Mouse (Mus musculus) cortical plate, adult 2 months (tissue): ENCODE results near the gene Begain. TPM values are rescaled to one million over a fixed set of nuclear protein-coding genes. Genes with fewer than 3 reads are reported as not detected.

ENCODE experiments used
- H3K27ac ChIP-seq: fragments of 200-500 bp; 2 replicates; pipeline ENCODE4 v1.5.1; 2012; ENCODE audit warnings: low read length, control low read depth, inconsistent platforms; ENCODE audit not compliant: insufficient read depth
- H3K4me1 ChIP-seq: fragments of 200-500 bp; 2 replicates; pipeline ENCODE4 v1.6.1; 2011; ENCODE audit warnings: low read length; ENCODE audit not compliant: control insufficient read depth, insufficient read depth
- H3K4me3 ChIP-seq: fragments of 200-500 bp; 2 replicates; pipeline ENCODE4 v1.5.1; 2011; ENCODE audit warnings: mild to moderate bottlenecking, low read length, control low read depth; ENCODE audit not compliant: insufficient read depth
- CTCF ChIP-seq: fragments of 200-500 bp; IDR thresholded peaks from 2 replicates; pipeline ENCODE4 v1.5.1; 2011; ENCODE audit warnings: mild to moderate bottlenecking, control low read depth, low read length; ENCODE audit not compliant: insufficient read depth; ENCODE audit errors: extremely low read depth
- POLR2A ChIP-seq: fragments of 200-500 bp; IDR thresholded peaks from 2 replicates; pipeline ENCODE4 v1.6.1; 2011; ENCODE audit warnings: mild to moderate bottlenecking, low read length, control low read depth; ENCODE audit not compliant: insufficient read depth; ENCODE audit errors: extremely low read depth
- polyA plus RNA-seq: library from polyadenylated mRNA; depleted of rRNA; stranded (reverse); fragments of >200 nt; gene quantifications from 2 replicates; pipeline ENCODE4 v1.2.3, GENCODE M21; 2012; rRNA removed

The Begain gene
- polyA plus RNA-seq, 1 experiment: 158 TPM

DNA sequence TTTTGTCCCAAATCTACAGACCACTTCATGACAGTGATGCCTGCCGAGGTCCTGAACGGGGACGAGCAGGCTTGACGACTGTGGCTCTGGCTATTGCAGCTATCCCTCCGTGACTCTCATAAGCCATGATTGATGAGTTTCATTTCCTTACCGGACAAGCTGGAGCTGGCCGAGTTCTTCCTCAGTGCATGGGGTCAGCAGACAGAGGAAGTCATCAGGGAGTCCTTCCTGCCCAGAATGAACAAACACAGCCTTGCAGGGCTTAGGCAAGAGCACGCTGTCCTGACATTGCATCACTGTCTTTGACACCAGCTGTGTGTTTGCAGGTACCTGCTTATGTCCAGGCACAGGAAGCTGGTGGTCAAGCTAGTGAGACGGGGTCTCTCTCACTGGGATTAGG is 77.6 kb downstream of the Begain start:
- Histone ChIP-seq H3K4me1 (no peaks in the 10 kb centered on the region), H3K27ac (no peak overlapping the region), H3K4me3 (no peak overlapping the region)
- TF ChIP-seq CTCF (no peak), POLR2A (no peak)

DNA sequence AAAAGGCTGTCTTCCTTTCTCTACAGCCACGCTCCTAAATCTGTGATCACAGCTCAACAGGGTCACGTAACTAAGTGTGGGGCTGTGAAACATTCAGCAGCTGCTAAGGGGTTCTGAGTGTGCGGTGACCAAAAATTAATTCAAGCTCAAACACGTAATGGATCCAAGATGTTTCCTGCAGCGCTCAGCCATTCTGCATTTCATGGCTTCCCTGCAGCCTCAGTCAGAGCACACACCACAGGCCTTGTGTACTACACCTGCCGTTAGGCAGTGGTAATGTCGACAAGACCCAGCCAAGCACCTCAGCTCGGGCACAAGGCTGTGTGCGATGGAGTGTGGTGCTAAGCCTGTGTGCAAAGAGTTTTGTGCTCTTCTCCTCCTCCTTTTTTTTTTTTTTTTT is 80.6 kb downstream of the Begain start:
- Histone ChIP-seq H3K4me3 (no peak overlapping the region), H3K4me1 (no peaks in the 10 kb centered on the region), H3K27ac (no peak overlapping the region)
- no peak for TF ChIP-seq POLR2A
- no peak for TF ChIP-seq CTCF

DNA sequence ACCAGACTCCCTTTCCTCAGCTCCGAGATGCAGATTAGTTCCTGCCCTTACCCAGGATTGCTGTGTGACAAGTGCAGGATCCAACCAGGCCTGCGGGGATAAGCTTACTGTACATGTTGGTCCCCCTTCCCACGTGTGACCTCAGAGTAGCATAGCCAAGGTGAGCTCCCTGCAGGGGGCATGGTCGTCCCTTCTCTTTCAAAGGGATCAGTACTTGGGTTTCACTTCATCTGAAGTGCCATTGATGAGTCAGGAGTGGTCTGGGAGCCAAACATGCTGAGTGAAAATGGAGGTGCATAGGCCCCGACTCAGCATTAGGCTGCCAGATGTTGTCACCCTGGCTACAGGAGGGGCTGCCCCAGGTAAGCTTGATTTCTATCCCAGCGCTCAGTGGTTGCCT is 83.0 kb downstream of the Begain start:
- Histone ChIP-seq H3K4me1 (no peaks in the 10 kb centered on the region), H3K27ac (no peak overlapping the region), H3K4me3 (no peak overlapping the region)
- TF ChIP-seq CTCF: no peak
- TF ChIP-seq POLR2A: no peak

DNA sequence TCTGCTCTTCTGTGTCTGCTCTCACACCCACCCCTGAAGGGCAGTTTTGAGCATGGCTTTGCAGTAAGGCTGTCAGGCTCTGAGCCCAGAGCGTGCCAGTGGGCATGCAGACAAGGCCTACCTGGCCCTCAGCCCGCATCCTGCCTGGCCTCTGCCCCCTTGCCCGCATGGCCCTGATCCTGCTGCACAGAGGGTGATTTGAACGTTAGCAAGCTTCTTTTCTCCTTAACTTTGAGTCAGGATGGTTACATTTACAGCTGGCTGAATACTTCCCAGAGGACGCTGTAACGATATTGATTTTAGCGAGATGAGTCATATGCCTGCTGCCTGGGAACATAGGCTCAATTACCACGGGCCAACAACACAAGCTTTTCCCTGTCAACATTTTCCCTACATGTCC is 83.5 kb downstream of the Begain start:
- TF ChIP-seq CTCF: no peak
- no peak for TF ChIP-seq POLR2A
- H3K4me1 ChIP-seq: no peaks in the 10 kb centered on the region
- H3K4me3 ChIP-seq: no peak overlapping the region
- no peak overlapping the region for H3K27ac ChIP-seq

DNA sequence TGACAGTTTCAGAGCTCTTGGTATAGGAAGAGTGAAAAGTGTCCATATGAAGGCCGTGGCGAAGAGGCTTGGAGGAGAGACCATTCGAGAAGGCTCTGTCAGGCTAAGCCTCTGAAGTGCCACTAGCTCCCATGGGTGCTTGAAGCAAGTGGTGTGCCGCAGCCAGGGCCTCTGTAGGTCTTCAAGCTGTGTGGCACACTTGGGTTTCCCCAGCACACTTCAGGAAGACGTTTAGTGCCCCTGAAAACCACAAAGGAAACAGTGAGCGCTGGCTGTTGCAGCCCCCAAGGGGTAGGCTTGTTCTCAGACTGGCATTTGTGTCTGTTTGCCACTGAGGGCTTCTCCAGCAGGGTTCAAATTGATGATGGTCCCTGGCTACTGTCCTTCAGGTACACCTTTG is 84.5 kb downstream of the Begain start:
- no peak for TF ChIP-seq CTCF
- TF ChIP-seq POLR2A: no peak
- H3K4me1 ChIP-seq: no peaks in the 10 kb centered on the region
- no peak overlapping the region for H3K27ac ChIP-seq
- no peak overlapping the region for H3K4me3 ChIP-seq

DNA sequence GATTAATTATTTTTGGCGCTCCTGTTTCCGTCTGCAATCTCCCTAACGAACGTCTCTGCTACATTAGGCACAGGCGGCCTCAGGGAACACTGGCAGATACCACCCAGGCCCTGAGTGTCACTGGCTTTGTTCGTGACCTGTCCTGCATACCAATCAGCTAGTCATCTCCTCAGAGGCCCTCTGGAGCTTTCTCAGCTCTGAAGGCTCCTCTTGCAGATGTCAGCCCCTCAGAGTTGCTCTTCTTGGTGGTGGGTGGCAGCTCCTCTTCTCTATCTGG is 85.4 kb downstream of the Begain start:
- Histone ChIP-seq H3K4me3 (no peak overlapping the region), H3K4me1 (no peaks in the 10 kb centered on the region), H3K27ac (no peak overlapping the region)
- no peak for TF ChIP-seq CTCF
- no peak for TF ChIP-seq POLR2A

Other genes starting within 250 kb of the Begain start
- gene Slc25a29, start 232.3 kb downstream of the Begain start, polyA plus RNA-seq: 17.4 and 18.0 TPM in 2 replicates
- 8.5 and 9.2 TPM in 2 replicates for gene Slc25a47, start 232.2 kb downstream of the Begain start, polyA plus RNA-seq
- gene Wdr25, start 174.6 kb downstream of the Begain start, polyA plus RNA-seq: 13.6 and 15.5 TPM in 2 replicates
- gene Wars, start 174.0 kb downstream of the Begain start, polyA plus RNA-seq: 98.2 and 103 TPM in 2 replicates